Mouse (Mus musculus) heart, postnatal 10 days (tissue): ENCODE results near the gene Me3. TPM values are rescaled to one million over a fixed set of nuclear protein-coding genes. Genes with fewer than 3 reads are reported as not detected.
A peak's percentile ranks its signal among the peaks of the same experiment; 100 is the strongest.

Experiments used
- DNase-seq, 2 experiments: peaks; one replicate each; pipeline ENCODE4 v3.0.0; 2021
- intact Hi-C: fragments of 180-260 bp; cut with DNase I; formaldehyde crosslinking; loops from one replicate; pipeline ENCODE4 v1.15.1; 2025
- total RNA-seq, 2 experiments: library from RNA; stranded (reverse); gene quantifications; 2 replicates each; pipeline ENCODE4 v1.2.3; 2021

Me3 gene
- total RNA-seq, 2 experiments from 2014 or later: 105 to 114 TPM

DNA sequence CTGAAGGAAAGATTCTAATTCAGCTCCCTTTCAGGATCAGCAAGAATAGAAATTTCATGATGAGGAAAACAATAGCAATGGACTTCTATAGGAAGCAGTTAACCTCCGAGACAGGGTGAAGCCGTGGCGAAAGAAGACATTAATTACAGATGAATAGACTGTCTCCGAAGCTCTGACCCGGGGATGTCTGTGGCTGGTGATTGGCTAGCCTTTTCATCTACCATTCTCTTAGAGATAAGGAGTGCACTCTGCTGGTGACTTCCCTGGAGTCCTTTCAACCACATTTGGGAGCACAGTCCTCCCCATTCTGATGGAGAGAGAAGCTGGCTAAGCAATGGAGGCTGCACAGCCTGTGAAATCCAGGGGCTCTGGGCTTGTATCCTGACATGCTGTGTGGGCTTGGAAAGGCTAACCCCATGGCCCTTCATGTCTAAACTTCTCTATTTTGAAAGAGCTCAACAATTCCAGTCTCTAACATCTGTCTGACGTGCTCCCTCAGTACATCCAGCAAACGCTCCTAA, 25.6 kb downstream of the Me3 start:
- peak in 1 of 2 experiments; percentile 39 for DNase-seq
- intact Hi-C loops: no loop called here

DNA sequence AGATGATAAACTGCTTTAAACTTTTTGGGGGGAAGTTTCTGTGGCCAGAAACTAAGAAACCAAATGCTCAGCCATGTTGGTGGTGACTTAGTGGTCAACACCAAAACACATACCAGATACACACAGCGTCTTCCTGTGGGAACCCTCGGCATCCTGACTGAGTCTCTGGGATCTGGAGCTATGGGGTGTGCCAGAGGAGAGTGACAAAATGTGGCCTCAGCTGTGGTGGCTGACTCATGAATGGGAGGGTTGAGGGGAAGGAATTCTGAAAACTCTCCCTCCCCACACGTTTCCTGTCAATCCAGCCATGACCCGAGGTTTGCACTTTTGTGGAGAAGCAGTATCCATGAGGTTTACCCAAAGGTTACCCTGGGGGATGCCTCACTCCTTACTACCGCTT, 32.0 kb downstream of the Me3 start:
- peak; percentile 35 to 59 for DNase-seq

DNA sequence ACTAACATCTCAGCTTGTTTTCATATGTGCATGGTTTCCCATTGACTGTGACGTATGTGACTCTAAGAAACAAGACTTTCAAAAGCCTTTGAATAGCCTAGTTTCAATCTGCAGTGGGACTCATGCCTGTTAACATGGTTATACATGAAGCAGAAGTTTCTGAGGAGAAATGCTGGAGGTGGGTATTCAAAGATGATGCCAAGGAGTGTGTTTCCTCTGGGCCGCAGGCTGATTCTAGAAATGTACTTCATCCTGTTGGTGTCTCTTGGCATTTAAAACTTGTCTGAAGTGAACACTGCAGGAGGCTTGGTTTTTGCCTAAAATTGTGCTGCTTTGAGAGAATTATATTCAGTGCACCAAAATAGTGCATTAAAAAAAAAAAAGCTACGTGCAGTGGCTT, 34.2 kb downstream of the Me3 start:
- intact Hi-C loops: no loop called here

More for the DNA sequence above, 32.0 kb downstream of the Me3 start:
- intact Hi-C loops: no loop called here

DNA sequence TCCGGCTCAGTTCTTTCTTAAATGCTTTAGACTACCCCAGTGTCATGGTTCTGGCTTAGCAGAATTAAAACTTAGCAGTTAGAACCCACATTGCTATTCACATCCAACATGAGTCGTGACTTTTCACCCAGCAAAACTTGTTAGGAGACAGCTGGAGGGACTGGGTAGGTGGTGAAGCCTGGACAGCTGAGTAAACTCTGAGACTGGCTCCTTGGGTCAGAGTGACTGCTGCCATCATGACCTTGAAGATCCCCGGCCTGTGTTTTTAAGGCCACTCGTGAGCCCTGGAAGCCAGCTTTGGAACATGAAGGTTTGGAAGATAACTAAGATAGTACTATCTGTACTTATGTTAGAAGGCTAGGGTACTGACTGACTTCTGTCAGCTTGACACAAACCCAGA, 35.4 kb downstream of the Me3 start:
- DNase-seq: peak in 1 of 2 experiments; percentile 31
- intact Hi-C loops: no loop called here

More for the DNA sequence above, 34.2 kb downstream of the Me3 start:
- no peak for DNase-seq

DNA sequence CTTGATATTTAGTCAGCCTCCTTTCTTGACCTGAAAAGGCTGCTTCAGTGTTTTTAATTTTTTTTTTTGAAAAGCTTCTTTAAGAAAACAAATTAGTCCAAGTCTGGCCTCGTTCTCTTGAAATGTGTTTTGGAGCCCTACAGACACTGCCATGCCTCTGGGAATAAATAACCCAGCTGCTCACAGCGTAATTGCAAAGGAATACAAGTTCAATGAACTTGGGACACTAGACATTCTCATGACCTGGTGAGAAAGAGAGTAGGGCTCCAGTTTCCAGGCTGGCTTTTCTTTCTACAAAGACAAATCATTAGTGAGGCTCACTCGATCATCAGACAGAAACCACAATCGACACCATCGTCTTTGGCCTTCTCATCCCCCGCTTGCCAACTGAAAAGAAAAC, 37.3 kb downstream of the Me3 start:
- peak; percentile 30 to 50 for DNase-seq
- intact Hi-C loops: no loop called here

DNA sequence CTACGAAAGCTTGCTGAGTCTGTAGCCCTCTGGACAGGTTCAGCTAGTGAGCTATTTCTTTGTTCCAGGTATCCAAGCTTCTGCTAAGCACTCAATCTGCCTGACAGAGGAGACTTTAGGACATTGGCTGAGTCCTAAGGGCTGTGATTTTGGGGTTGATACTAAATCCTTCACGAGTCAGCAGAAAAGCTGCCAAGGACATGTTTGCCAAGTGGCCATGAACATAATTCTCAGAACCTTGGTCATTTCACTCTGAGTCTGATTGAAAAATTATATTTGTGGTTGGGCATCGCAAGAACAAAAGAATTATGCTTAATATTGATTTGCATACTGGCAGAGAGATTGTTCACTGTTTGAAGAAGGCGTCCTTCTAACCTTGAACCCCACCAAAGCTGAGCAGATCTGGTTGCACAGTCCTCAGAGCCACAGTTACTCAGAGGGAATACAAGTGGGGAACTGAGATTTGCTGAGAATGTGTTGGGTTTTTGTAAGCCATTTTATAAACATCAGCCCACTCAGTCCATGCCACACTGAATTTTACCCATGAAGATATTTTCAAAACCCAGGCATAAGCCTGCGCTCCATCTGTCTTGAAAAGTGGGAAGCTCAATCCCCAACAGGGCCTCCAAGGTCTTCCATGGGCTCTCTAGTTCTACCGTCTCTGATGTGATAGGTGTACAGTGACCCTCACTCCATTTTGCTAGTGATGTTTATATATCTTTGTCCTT, 39.1 kb downstream of the Me3 start:
- intact Hi-C loops: no loop called here

DNA sequence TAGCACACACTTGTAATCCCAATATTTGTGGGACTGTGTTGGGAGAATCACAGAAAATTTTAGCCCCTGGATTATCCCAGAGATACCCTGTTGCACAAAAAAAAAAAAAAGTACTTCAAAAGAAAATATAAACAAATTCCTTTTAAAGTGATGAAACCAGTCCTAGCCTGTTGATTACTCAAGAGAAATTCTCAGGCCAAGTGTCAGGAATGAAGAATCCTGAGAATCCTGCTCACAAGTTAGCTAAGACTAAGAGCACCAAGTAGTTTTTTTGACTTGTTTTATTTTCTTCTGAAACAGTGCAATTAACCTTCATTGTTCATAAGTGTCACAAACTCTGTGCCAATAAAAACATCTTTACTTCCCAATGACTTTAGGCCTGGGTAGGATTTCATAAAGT, 44.0 kb downstream of the Me3 start:
- no peak for DNase-seq
- intact Hi-C loops: no loop called here

More for the DNA sequence above, 39.1 kb downstream of the Me3 start:
- no peak for DNase-seq

DNA sequence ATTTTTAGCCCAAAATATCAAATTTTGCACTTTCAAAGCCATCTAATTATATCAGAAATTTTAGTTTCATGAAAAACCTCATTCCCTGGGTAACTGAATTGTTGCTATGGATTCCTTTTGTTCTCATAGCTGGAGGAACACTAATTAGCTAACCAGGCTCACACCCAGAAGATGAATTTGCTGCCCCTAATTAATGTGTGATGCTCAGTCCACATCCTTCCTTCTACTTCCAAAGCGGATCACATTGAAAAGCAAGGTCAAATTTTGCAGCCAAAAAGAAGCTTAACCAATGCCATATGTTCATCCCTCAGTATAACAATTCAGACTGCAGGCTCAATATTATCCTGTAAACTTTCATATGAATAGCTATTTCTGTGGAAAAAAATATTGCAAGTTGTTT, 45.7 kb downstream of the Me3 start:
- intact Hi-C loops: no loop called here
- DNase-seq: no peak

DNA sequence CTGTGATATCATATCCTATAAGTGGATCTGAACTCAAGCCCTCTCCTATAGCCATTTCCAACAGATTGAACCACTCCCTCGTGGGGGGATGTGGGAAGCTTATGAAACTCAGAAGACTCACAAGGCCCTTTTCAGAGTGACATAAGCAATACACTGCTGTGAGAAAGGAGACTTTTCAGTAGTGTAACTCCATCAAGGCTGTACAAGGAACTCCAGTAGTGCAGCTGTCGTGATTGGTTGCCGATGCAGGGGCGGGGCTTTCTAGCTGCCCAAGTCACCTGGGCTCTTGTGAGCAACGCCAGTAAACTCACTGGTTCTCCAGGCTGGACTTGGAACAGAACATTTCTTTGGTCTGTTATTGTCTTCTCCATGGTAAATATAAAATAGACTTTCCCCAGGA, 46.5 kb downstream of the Me3 start:
- intact Hi-C loops: no loop called here
- DNase-seq: no peak

DNA sequence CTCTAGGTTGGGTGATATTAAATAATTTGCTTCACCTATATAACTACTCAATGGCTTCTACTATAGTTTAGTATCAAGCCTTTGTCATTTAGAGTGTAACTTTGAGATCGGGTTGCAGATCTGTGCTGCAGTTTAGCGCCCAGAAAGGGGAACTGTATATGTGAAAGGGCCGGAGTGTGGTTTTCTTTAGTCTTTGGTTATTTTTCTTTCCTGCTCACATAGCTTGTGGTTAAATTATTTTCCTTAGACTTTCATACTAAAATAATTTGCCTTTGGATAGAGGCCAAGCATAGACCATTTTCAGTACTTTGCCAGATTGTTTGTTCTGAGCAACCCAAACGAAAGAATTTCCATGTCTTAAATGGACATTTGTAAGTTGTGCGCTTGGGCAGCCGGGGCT, 46.9 kb downstream of the Me3 start:
- intact Hi-C loops: no loop called here

DNA sequence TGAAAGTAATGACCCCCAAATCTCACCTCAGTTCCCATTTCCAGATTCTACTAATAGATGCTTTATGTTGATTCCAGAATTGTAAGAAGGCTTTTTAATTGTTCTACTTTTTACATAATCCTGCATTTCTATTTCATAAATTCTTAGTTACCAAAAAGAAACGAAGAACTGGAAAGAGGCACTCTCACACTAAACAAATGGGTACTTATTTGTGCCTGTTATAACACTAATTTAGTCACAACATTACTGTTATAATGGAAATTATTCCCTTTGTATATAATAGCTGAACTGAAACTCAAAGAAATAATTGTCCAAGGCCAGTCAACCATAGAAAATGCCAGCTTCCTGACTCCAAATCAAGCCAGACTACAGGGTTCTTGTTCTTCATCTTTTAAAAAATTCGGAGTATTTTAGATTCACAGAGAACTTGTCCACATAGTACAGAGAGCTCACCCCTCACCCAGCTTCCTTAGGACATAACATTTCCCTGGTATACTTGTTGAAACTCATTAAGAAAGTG, 47.5 kb downstream of the Me3 start:
- intact Hi-C loops: no loop called here

More for the DNA sequence above, 46.9 kb downstream of the Me3 start:
- no peak for DNase-seq

DNA sequence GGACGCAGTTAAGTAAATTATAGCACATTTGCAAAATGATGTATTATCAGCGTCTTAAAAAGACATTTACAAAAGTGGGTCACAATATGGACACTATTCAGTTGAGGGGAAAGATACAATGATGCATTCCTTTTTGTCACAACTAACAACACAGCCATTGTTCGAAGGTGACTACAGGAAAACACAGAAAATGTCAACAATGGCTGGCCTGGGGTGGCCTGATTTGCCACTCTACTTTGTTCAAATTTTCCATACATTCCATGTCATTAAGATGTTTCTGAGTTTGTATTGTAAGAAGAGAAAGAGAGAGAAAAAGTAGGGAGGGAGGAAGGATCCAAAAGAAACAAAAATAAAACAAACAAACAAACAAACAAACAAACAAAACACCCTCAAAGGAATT, 48.7 kb downstream of the Me3 start:
- intact Hi-C loops: no loop called here
- DNase-seq: no peak

More for the DNA sequence above, 47.5 kb downstream of the Me3 start:
- no peak for DNase-seq

DNA sequence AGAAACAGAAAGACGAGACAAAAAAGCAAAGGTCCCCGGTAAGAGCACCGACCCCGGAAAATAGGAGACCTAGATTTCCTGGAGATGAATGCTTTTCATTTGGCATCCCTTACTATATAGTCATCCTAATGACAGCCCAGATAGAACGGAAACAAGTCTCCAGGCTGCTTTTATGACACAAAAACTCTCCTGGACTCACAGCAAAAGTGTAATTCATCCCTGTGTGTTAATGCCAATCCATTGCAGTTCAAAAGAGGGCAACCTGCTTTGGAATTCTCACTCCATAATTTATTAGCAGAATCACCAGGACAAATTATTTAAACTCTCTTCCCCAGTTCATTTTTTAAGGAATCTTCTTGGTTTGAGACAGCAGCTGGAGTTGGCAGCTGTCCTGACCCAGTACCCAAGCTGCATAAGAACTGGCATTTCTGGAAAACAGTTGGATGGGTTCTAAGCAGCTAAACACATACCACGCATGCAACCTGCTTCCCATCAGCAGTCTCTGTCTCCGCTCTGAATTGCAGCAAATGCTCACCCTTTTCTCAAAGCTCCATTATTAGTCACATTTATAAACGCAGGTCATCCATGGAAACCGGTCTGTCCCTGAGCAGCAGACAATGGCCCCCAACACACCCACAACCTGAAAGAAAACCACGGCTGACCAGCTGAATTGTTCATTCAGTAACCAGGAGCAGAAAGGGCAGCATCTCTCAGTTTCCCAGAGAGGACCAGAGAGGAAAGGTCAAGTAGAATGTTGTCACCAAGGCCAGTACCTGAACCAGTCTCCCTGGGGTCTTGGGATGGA, 49.7 kb downstream of the Me3 start:
- intact Hi-C loops: no loop called here
- no peak for DNase-seq

DNA sequence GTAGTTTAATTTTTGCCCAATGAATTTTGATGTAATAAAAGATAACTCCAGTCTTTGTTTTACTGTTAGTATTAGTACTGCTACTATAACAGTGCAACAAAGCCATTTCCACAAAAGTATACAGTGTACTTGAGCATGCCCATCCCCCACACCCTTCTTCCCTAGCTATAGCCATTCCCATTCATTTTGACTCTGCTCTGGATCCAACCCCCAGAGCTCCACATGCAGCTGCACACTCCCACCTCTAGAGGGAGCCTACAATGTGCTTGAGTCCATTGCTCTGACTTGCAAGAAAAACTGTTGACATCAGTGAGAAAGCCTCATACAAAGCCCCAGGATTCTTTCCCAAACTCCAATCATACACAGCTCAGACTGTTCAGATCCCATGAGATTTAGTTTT, 66.0 kb downstream of the Me3 start:
- intact Hi-C loops: no loop called here
- DNase-seq: no peak

DNA sequence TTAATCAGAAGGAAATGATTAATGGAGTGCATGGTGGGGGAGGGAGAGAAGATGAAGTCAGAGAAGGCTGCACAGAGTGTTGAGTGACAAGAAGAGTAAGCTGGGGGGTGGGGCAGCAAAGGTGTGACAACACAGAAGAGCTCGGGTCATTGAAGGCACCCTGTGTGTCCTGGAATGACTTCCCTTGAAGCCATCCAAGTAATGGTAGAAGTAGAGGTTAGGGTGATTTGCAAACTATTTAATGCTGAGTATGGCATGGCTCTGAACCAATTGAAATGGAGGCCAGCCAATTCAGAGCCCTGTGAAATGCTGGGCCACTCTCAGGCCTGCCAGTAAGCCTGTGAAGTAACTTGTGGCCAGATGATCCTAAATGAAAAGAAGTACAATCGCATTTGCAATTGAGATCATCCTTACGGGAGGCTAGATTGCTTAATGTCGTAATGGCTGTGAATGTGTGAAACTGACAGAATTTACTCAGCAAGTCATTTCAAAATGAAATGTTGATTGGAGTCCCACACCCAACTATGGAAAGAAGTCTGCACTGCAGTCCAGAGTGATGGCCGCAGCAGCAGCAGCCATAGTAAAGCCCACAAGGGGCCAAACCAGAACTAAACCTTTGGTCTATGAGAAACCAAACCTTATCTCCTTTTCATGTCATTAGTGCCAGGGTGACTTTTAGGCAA, 67.6 kb downstream of the Me3 start:
- intact Hi-C loops: no loop called here
- DNase-seq: peak; percentile 70 to 72

DNA sequence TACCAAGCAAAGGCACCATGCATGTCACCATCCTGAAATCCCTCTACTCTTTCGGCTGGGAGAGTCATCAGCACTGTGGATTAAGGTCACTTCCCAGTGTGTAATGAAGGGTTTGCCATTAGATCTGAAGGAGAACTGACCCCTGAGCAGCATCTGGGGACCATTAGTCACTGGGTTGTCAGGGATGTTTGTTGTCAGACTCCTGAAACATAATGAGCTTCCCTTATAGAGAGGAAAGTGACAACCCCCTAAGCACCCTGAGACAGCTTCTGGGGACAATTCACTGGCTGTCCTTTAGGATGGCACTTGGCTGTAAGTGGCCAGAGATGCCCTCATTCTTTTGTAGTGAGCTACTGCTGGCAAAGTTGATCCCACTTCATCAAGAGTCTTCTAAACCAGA, 68.3 kb downstream of the Me3 start:
- no peak for DNase-seq
- intact Hi-C loops: no loop called here

DNA sequence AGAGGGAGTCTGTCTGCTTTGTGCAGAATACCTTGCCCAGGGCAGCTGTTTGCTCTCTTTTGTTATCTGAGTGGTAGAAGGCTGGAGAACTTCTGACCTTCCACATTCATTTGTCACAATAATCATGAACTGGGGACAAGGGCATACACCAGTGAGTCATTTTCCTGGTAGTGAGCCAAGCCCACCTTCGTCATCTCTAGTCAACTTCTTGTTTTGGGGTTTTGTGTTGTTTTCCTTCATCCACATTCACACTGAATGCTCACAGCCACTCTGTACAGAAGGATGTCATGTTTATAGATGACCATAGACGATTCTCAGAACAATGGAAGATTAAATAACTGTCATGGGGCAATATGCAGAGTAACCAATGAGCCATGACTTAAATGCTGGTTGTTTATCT, 78.6 kb downstream of the Me3 start:
- intact Hi-C loops: loop anchor here (10.0 kb wide), 1 partner anchor 124 kb away; no protein-coding TSS in a partner anchor
- no peak for DNase-seq

DNA sequence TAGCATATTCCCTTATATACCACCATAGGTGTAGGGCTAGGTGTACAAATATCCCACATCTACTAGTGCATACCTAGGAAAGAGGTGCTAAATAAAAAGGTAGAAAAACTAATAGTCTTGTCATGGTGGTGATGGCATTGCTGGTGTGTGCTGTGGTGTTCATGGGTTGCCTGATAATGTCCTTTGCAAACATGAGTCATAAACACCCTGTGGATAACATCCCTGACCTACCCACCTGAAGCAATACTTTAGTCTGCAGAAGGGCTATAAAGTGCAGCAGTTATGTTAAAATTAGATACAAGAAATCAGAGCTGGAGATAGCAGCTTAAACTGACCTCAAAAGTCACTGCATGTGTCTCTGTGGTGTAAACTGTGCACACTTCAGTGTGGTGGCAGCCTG, 80.9 kb downstream of the Me3 start:
- no peak for DNase-seq
- intact Hi-C loops: loop anchor here (10.0 kb wide), 1 partner anchor 122 kb away; no protein-coding TSS in a partner anchor

DNA sequence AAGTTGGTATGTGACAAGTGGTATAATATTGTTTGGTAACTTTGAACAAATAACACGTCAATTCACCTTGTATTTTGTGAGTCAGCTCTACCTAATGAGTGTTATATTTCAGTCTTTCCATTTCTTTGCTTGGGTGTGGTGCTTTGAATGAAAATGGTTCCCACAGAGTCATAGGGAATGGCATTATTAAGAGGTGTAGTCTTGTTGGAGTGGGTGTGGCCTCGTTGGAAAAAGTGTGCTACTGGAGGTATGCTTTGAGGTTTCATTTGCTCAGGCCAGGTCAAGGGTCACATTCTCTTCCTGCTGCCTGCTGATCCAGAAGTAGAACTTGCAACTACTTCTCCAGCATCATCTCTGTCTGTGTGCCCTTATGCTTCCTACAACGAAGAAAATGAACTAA, 84.0 kb downstream of the Me3 start:
- DNase-seq: no peak
- intact Hi-C loops: loop anchor here (10.0 kb wide), 1 partner anchor 119 kb away; no protein-coding TSS in a partner anchor

DNA sequence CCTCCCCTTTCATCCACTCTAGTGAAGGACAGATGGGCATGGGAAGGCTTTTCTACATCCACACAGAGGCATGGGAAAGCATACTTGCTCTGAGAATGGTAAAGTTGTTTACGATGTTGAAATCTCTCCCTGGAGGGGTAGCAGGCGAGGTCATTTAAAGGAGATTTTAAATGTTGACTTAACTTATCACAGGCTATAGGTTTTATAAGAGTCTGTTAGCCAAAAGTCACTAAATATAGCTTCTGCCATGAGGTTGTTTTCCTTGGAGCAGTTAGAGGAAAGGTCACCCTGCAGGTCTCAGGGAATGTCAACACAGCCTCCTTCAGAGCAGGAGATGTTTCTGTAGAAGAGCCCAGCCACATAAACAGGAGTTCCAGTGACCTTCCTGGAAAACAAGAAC, 85.3 kb downstream of the Me3 start:
- intact Hi-C loops: loop anchor here (10.0 kb wide), 1 partner anchor 117 kb away; no protein-coding TSS in a partner anchor
- DNase-seq: no peak

DNA sequence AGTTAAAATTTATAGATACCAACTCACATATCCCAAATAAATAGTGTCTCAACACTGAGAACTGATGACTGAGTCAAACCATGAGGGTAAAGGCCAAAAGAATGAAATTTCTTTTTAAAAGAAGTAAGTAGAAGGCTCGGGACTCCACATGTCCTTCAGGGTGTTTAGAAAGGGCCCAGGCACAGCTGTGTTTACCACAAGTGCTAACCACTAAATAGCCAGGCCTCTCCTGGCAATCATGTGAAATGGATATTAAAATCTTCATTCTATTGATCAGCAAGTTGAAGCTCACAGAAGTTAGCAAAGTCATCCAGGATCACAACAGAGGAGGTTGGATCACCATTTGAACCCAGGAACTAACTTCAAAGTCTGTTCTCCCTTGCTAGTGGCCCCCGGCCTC, 86.1 kb downstream of the Me3 start:
- DNase-seq: no peak
- intact Hi-C loops: loop anchor here (10.0 kb wide), 1 partner anchor 117 kb away; no protein-coding TSS in a partner anchor
